ENCODE assay signal across 25 mouse cellular contexts in the genomic region with DNA sequence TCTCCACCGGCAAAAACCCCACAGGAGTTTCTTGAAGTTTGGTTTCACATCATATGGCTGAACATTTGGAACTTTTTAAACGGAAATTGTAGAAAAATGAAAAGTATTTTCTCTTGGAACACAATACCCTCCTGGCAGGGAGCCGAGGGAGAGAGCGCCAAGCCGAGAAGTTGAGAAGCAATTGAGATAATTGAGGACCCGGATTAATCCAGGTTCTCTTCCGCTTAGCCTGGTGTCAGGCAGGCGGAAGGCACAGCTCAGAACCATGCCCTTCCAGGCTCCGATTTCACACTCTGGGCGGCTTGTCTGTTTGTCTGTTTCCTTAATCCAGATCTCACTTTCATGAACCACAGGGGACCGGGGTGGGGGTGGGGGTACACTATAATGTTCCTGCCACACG. TPM values are rescaled to one million over a fixed set of nuclear protein-coding genes. Genes with fewer than 3 reads are reported as not detected.
DNase-seq lines count a peak whose midpoint lies in the region; ATAC-seq and TF ChIP-seq lines count a peak whose summit lies in the region.
"Had no signal": no experiment of that assay in that cellular context is flagged by ENCODE, and none has a peak within 500 bp of the region (broad histone marks: within the 10 kb centered on the region; RNA-seq: fewer than 3 reads in every experiment).

No protein-coding gene starts in this region.

- H3K9me3 ChIP-seq in lung, postnatal 0 days (ENCODE audit: low read length): no peaks in the 10 kb centered on the region
- H3K9me3 ChIP-seq in embryonic facial prominence, embryonic 14.5 days (ENCODE audit: control insufficient read depth, low read length): no peaks in the 10 kb centered on the region
- H3K9me3 ChIP-seq: forebrain, embryonic 10.5 days; forebrain, embryonic 15.5 days; heart, embryonic 15.5 days; hindbrain, embryonic 12.5 days had no signal

- no peak overlapping the region for H3K4me3 ChIP-seq in lung, postnatal 0 days (ENCODE audit: low read depth, low read length)
- H3K4me3 ChIP-seq in embryonic facial prominence, embryonic 14.5 days (ENCODE audit: low read depth, low read length): no peak overlapping the region
- H3K4me3 ChIP-seq: erythroblast, embryonic 14.5 days; forebrain, embryonic 10.5 days; forebrain, embryonic 15.5 days; heart, embryonic 15.5 days; hindbrain, embryonic 12.5 days had no signal

- no peak overlapping the region for H3K27ac ChIP-seq in lung, postnatal 0 days (ENCODE audit: low read length)
- H3K27ac ChIP-seq in embryonic facial prominence, embryonic 14.5 days (replicated peaks; ENCODE audit: low read depth, low read length): no peak overlapping the region
- H3K27ac ChIP-seq: forebrain, embryonic 10.5 days; forebrain, embryonic 15.5 days; heart, embryonic 15.5 days; hindbrain, embryonic 12.5 days had no signal

- no peak for TF ChIP-seq CTCF in lung, postnatal 0 days (IDR thresholded peaks at IDR 0.05)

- H3K4me1 ChIP-seq in lung, postnatal 0 days (ENCODE audit: insufficient read depth, low read depth, low read length): no peaks in the 10 kb centered on the region; the same call in 1 of the 2 replicates
- H3K4me1 ChIP-seq in embryonic facial prominence, embryonic 14.5 days (ENCODE audit: control insufficient read depth, insufficient read depth, low read length): peaks cover 11% of the 10 kb centered on the region
- H3K4me1 ChIP-seq: forebrain, embryonic 15.5 days; heart, embryonic 15.5 days had no signal

- DNase-seq in heart, postnatal 4 days: peak; percentile 23
- DNase-seq in heart, postnatal 36 days: no peak
- no peak for DNase-seq in lung, postnatal 0 days (ENCODE audit: low spot score)
- DNase-seq in lung, postnatal 14 days: no peak
- peak; percentile 38 for DNase-seq in NIH3T3 (ENCODE audit: low read depth)
- peak; percentile 89 for DNase-seq in embryonic facial prominence, embryonic 14.5 days (ENCODE audit: low spot score)
- no peak for DNase-seq in neural tube, embryonic 10.5 days (ENCODE audit: extremely low spot score, low spot score)
- DNase-seq in thymus, postnatal 25 days: no peak
- DNase-seq: adrenal gland, adult 8-10 months; adrenal gland, postnatal 36 days; cerebellum, adult 2 months; heart, adult 18-20 months had no signal

- TF ChIP-seq EP300 in lung, postnatal 0 days (IDR thresholded peaks at IDR 0.05): no peak

- no peak for ATAC-seq in lung, postnatal 0 days
- peak; percentile 91 for ATAC-seq in embryonic facial prominence, embryonic 14.5 days (ENCODE audit: low read depth)
- ATAC-seq: forebrain, embryonic 15.5 days; hindbrain, embryonic 16.5 days; inflammation-experienced regulatory T-cells, adult 6 months had no signal

- no peak overlapping the region for H3K9ac ChIP-seq in lung, postnatal 0 days (replicated peaks; ENCODE audit: low read depth)
- no peak overlapping the region for H3K9ac ChIP-seq in embryonic facial prominence, embryonic 14.5 days (ENCODE audit: low read depth, low read length)
- H3K9ac ChIP-seq: forebrain, embryonic 15.5 days; heart, embryonic 15.5 days; hindbrain, embryonic 12.5 days had no signal

- H3K36me3 ChIP-seq in lung, postnatal 0 days (ENCODE audit: insufficient read depth, low read length): no peaks in the 10 kb centered on the region
- no peaks in the 10 kb centered on the region for H3K36me3 ChIP-seq in embryonic facial prominence, embryonic 14.5 days (ENCODE audit: control insufficient read depth, insufficient read depth, low read length)
- H3K36me3 ChIP-seq: forebrain, embryonic 10.5 days; forebrain, embryonic 15.5 days; heart, embryonic 15.5 days; hindbrain, embryonic 12.5 days had no signal

- intact Hi-C loops in heart, postnatal 36 days (cut with DNase I): no loop called here

- H3K4me2 ChIP-seq in lung, postnatal 0 days (replicated peaks; ENCODE audit: low read depth, low read length): 0 out of 2 replicates have a peak overlapping the region, but pooled peaks have one; percentile 2
- peak overlapping the region; percentile 16; the same call in 1 of the 2 replicates for H3K4me2 ChIP-seq in embryonic facial prominence, embryonic 14.5 days (ENCODE audit: low read depth, low read length)
- H3K4me2 ChIP-seq: forebrain, embryonic 15.5 days; heart, embryonic 11.5 days; heart, embryonic 15.5 days; hindbrain, embryonic 12.5 days had no signal

- no peaks in the 10 kb centered on the region for H3K27me3 ChIP-seq in lung, postnatal 0 days (replicated peaks; ENCODE audit: insufficient read depth, low read length)
- peaks cover 23% of the 10 kb centered on the region for H3K27me3 ChIP-seq in embryonic facial prominence, embryonic 14.5 days (replicated peaks; ENCODE audit: control insufficient read depth, insufficient read depth, low read length)
- H3K27me3 ChIP-seq: forebrain, embryonic 15.5 days had no signal

- WGBS in lung, postnatal 0 days: 14% methylated on average over 12 of the region's 12 CpGs
- 8% methylated on average over 12 of the region's 12 CpGs for WGBS in embryonic facial prominence, embryonic 14.5 days

RNA-seq across cellular contexts. Expression of gene Hmx1, which starts 23.9 kb away (rescaled TPM):
- total RNA-seq in heart, postnatal 4 days (2021): not detected
- total RNA-seq in heart, postnatal 36 days (2021): not detected
- polyA plus RNA-seq in lung, postnatal 0 days (2015; fragmentation: Nextera tagmentation; extraction: Ambion mirVana): not detected in 2 replicates
- 3.4 and 3.6 TPM in 2 replicates for polyA plus RNA-seq in embryonic facial prominence, embryonic 14.5 days (2014; fragmentation: Nextera tagmentation; extraction: Ambion mirVana)
- total RNA-seq: adrenal gland, adult 8-10 months; gastrocnemius, adult 8-10 months; gastrocnemius, postnatal 4 days; heart, adult 18-20 months; heart, postnatal 25 days; MEL had no signal
- polyA plus RNA-seq: C2C12; cerebellum, adult 2 months; erythroblast, embryonic 14.5 days; forebrain, embryonic 15.5 days; heart, embryonic 11.5 days; heart, embryonic 15.5 days; inflammation-experienced regulatory T-cells, adult 6 months had no signal

Comparison
In these comparisons a context has a peak if more than half of its experiments do, and no peak if none do; other contexts are left out.
1. DNase-seq: peak in heart, postnatal 4 days (single experiment), NIH3T3 (single experiment) and embryonic facial prominence, embryonic 14.5 days (single experiment); none in heart, postnatal 36 days (0 of 2), lung, postnatal 0 days (single experiment), lung, postnatal 14 days (single experiment), neural tube, embryonic 10.5 days (single experiment) and thymus, postnatal 25 days (single experiment).